ENCODE assay signal across 7 mouse cellular contexts in the genomic region with DNA sequence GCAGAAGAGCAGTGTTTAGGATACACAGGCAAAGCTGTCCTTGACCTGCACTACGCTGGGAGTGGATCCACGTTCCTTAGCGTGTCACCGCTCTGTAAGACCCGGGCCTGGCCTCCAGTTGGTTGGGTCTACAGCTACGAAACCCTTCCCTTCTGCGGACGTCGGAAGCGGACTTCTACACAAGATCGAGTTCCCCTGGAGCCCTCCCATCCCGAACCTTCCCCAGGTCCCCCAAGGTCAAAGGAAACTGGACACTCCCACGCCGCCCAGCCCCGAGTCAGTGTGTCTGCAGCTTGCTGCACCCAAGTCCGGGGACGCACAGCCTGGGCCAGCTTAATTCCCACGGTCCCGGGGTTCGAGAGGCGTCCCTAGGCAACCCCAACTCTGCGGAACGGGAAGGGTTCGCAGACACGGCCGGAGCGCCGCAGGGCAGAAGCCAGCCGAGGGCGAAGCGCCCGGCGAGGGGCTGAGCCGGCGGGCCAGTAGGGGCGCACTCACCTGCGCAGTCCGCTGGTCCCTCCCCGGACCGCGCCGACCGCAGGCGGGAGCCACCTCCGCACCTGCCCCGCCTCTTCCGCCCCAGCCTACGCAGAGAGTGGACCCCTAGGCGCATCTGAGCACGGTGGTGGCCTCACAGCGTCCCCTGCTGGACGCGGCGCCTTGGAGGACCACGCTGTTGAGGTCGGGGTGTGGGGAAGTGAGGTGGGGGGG. TPM values are rescaled to one million over a fixed set of nuclear protein-coding genes. Genes with fewer than 3 reads are reported as not detected.
DNase-seq lines count a peak whose midpoint lies in the region; ATAC-seq lines count a peak whose summit lies in the region.

A gene (minus strand): TSS at position 553 of the 711 bp plus-strand sequence.

- H3K9me3 ChIP-seq in embryonic facial prominence, embryonic 10.5 days: no peaks in the 10 kb centered on the region
- H3K9me3 ChIP-seq in limb, embryonic 11.5 days (ENCODE audit: control insufficient read depth, low read length): no peaks in the 10 kb centered on the region
- no peaks in the 10 kb centered on the region for H3K9me3 ChIP-seq in midbrain, embryonic 14.5 days (ENCODE audit: control insufficient read depth, low read length)

- WGBS in embryonic facial prominence, embryonic 10.5 days: under 1% methylated on average over 56 of the region's 56 CpGs
- WGBS in limb, embryonic 11.5 days: under 1% methylated on average over 51 of the region's 56 CpGs
- WGBS in midbrain, embryonic 14.5 days: 1% methylated on average over 56 of the region's 56 CpGs

- peak within 1 kb of the TSS; percentile 50 for H3K4me2 ChIP-seq in limb, embryonic 11.5 days (ENCODE audit: low read depth, severe bottlenecking)
- peak within 1 kb of the TSS; percentile 58 for H3K4me2 ChIP-seq in midbrain, embryonic 14.5 days (ENCODE audit: low read length)

- peak; percentile 98 for DNase-seq in adrenal gland, postnatal 10 days
- DNase-seq in embryonic facial prominence, embryonic 10.5 days (ENCODE audit: low spot score): peak; percentile 97
- peak; percentile 100 for DNase-seq in heart, adult 11 months
- DNase-seq in kidney, adult 18-20 months: peak; percentile 96
- DNase-seq in limb, embryonic 11.5 days (ENCODE audit: low spot score): peak; percentile 99
- peak; percentile 96 for DNase-seq in midbrain, embryonic 14.5 days
- DNase-seq in spleen, adult 18-20 months: peak; percentile 93 to 96

- peak within 1 kb of the TSS; percentile 93 for H3K4me3 ChIP-seq in embryonic facial prominence, embryonic 10.5 days
- H3K4me3 ChIP-seq in limb, embryonic 11.5 days (ENCODE audit: low read depth, low read length): peak within 1 kb of the TSS; percentile 88
- H3K4me3 ChIP-seq in midbrain, embryonic 14.5 days (replicated peaks; ENCODE audit: low read depth, low read length): peak within 1 kb of the TSS; percentile 64

- peak within 1 kb of the TSS; percentile 90 for H3K9ac ChIP-seq in limb, embryonic 11.5 days (ENCODE audit: low read length)
- peak within 1 kb of the TSS; percentile 84 for H3K9ac ChIP-seq in midbrain, embryonic 14.5 days (replicated peaks; ENCODE audit: low read length)

- ATAC-seq in limb, embryonic 11.5 days (ENCODE audit: insufficient number of reproducible peaks, low FRiP score, low TSS enrichment, low read depth): peak; percentile 99
- peak; percentile 98 for ATAC-seq in midbrain, embryonic 14.5 days (ENCODE audit: low FRiP score, low TSS enrichment)

- H3K27me3 ChIP-seq in embryonic facial prominence, embryonic 10.5 days (replicated peaks; ENCODE audit: low read depth, poor library complexity, severe bottlenecking): no peaks in the 10 kb centered on the region
- no peaks in the 10 kb centered on the region for H3K27me3 ChIP-seq in limb, embryonic 11.5 days (ENCODE audit: control insufficient read depth, insufficient read depth, low read length)
- H3K27me3 ChIP-seq in midbrain, embryonic 14.5 days (ENCODE audit: control insufficient read depth, insufficient read depth, low read length): no peaks in the 10 kb centered on the region

- peaks cover 15% of the 10 kb centered on the region for H3K4me1 ChIP-seq in embryonic facial prominence, embryonic 10.5 days
- no peaks in the 10 kb centered on the region for H3K4me1 ChIP-seq in limb, embryonic 11.5 days (ENCODE audit: control insufficient read depth, insufficient read depth, low read length)
- H3K4me1 ChIP-seq in midbrain, embryonic 14.5 days (ENCODE audit: control insufficient read depth, insufficient read depth, low read length): peaks cover 8% of the 10 kb centered on the region

- H3K36me3 ChIP-seq in embryonic facial prominence, embryonic 10.5 days (replicated peaks): peaks cover 11% of the 10 kb centered on the region
- H3K36me3 ChIP-seq in limb, embryonic 11.5 days (ENCODE audit: control insufficient read depth, insufficient read depth, low read length): no peaks in the 10 kb centered on the region
- 0 out of 2 replicates have a peak, but pooled peaks cover 7% of the 10 kb centered on the region for H3K36me3 ChIP-seq in midbrain, embryonic 14.5 days (ENCODE audit: control insufficient read depth, insufficient read depth, low read length)

- H3K27ac ChIP-seq in embryonic facial prominence, embryonic 10.5 days (replicated peaks): peak within 1 kb of the TSS; percentile 92
- no peak within 1 kb of the TSS for H3K27ac ChIP-seq in limb, embryonic 11.5 days (replicated peaks; ENCODE audit: low read depth, low read length)
- H3K27ac ChIP-seq in midbrain, embryonic 14.5 days (replicated peaks; ENCODE audit: low read depth, low read length): peak within 1 kb of the TSS; percentile 46; the same call in 1 of the 2 replicates

RNA-seq across cellular contexts. Expression of the gene that starts here (rescaled TPM):
- total RNA-seq in adrenal gland, postnatal 10 days (2021): 100 to 1,000 TPM in 1 of 2 experiments, 10 to 100 TPM in 1; 94.1 to 111 TPM
- polyA plus RNA-seq in embryonic facial prominence, embryonic 10.5 days (2016; fragmentation: Nextera tagmentation; extraction: Ambion mirVana): 60.1 and 66.2 TPM in 2 replicates
- polyA plus RNA-seq in limb, embryonic 11.5 days (2014; fragmentation: Nextera tagmentation; extraction: Ambion mirVana): 62.9 and 66.6 TPM in 2 replicates
- 67.8 and 69.6 TPM in 2 replicates for polyA plus RNA-seq in midbrain, embryonic 14.5 days (2014; fragmentation: Nextera tagmentation; extraction: Ambion mirVana)
